Mouse (Mus musculus): ENCODE measurements around the gene Gng12. TPM values are rescaled to one million over a fixed set of nuclear protein-coding genes. Genes with fewer than 3 reads are reported as not detected.

The Gng12 gene
- polyA plus RNA-seq, 1 experiment from 2014 or later, result 56.0 TPM

DNA sequence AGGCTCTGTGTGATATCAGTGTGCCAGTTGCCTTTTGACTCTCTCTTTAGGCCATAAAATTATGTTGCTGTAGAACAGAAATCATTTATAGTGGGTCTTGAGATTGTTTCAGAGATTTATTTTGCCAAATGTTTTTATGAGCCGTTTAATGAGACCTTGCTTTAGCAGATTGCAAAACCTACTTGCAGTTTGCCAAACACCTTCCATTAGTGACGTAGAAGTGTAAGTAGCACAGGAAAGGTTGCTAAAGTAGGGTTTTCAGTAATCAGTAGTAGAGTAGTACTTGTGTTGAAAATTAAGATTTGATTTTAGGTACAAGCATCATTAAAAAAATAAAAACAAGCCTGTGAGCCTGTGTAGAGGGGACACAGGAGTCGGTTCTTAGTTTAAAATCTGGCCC lies 85.2 kb downstream of the Gng12 start:
- WGBS, result 90% methylated on average over 3 of the region's 3 CpGs
- Histone ChIP-seq H3K9me3 (no peaks in the 10 kb centered on the region), H3K27me3 (no peaks in the 10 kb centered on the region), H3K4me1 (no peaks in the 10 kb centered on the region), H3K27ac (no peak overlapping the region), H3K36me3 (no peaks in the 10 kb centered on the region), H3K9ac (no peak overlapping the region), H3K4me3 (no peak overlapping the region), H3K4me2 (no peak overlapping the region)
- no peak for ATAC-seq (ENCODE audit: insufficient number of reproducible peaks, insufficient read depth, low FRiP score, low TSS enrichment, low read depth)

GRCm38 (mm10) chr6:66981864-66982263 lies 85.7 kb downstream of the Gng12 start:
- no peak for ATAC-seq (ENCODE audit: insufficient number of reproducible peaks, insufficient read depth, low FRiP score, low TSS enrichment, low read depth)
- H3K27ac ChIP-seq, result no peak overlapping the region
- no peaks in the 10 kb centered on the region for H3K36me3 ChIP-seq
- WGBS, result 81% methylated on average over 1 of the region's 1 CpGs
- no peak overlapping the region for H3K9ac ChIP-seq
- H3K4me3 ChIP-seq, result no peak overlapping the region
- no peak overlapping the region for H3K4me2 ChIP-seq
- H3K9me3 ChIP-seq, result no peaks in the 10 kb centered on the region
- H3K27me3 ChIP-seq, result no peaks in the 10 kb centered on the region
- no peaks in the 10 kb centered on the region for H3K4me1 ChIP-seq

GRCm38 (mm10) chr6:66984079-66984478 lies 87.9 kb downstream of the Gng12 start:
- Histone ChIP-seq H3K9ac (no peak overlapping the region), H3K4me2 (no peak overlapping the region), H3K36me3 (no peaks in the 10 kb centered on the region), H3K4me3 (no peak overlapping the region), H3K27ac (no peak overlapping the region), H3K4me1 (0 out of 2 replicates have a peak, but pooled peaks cover 4% of the 10 kb centered on the region), H3K27me3 (no peaks in the 10 kb centered on the region), H3K9me3 (no peaks in the 10 kb centered on the region)
- ATAC-seq (ENCODE audit: insufficient number of reproducible peaks, insufficient read depth, low FRiP score, low TSS enrichment, low read depth), result no peak
- WGBS, result 87% methylated on average over 5 of the region's 5 CpGs

- no peaks in the 10 kb centered on the region for H3K9me3 ChIP-seq
- no peak overlapping the region for H3K27ac ChIP-seq
- H3K9ac ChIP-seq, result no peak overlapping the region
- H3K4me2 ChIP-seq, result no peak overlapping the region
- 84% methylated on average over 3 of the region's 3 CpGs for WGBS
- H3K27me3 ChIP-seq, result no peaks in the 10 kb centered on the region
- 0 out of 2 replicates have a peak, but pooled peaks cover 4% of the 10 kb centered on the region for H3K4me1 ChIP-seq
- no peak overlapping the region for H3K4me3 ChIP-seq
- no peak for ATAC-seq (ENCODE audit: insufficient number of reproducible peaks, insufficient read depth, low FRiP score, low TSS enrichment, low read depth)
- no peaks in the 10 kb centered on the region for H3K36me3 ChIP-seq
Observed at GRCm38 (mm10) chr6:66984672-66985071, 88.5 kb downstream of the Gng12 start.

- 0 out of 2 replicates have a peak, but pooled peaks cover 4% of the 10 kb centered on the region for H3K4me1 ChIP-seq
- no peaks in the 10 kb centered on the region for H3K27me3 ChIP-seq
- H3K27ac ChIP-seq, result no peak overlapping the region
- H3K4me2 ChIP-seq, result no peak overlapping the region
- H3K9ac ChIP-seq, result no peak overlapping the region
- no peak for ATAC-seq (ENCODE audit: insufficient number of reproducible peaks, insufficient read depth, low FRiP score, low TSS enrichment, low read depth)
- no peaks in the 10 kb centered on the region for H3K36me3 ChIP-seq
- H3K4me3 ChIP-seq, result no peak overlapping the region
- no peaks in the 10 kb centered on the region for H3K9me3 ChIP-seq
- 72% methylated on average over 7 of the region's 7 CpGs for WGBS
Observed at GRCm38 (mm10) chr6:66985500-66985899, 89.3 kb downstream of the Gng12 start.

- Histone ChIP-seq H3K4me1 (0 out of 2 replicates have a peak, but pooled peaks cover 4% of the 10 kb centered on the region), H3K27me3 (no peaks in the 10 kb centered on the region), H3K9me3 (no peaks in the 10 kb centered on the region), H3K27ac (no peak overlapping the region), H3K4me2 (no peak overlapping the region), H3K9ac (no peak overlapping the region), H3K36me3 (no peaks in the 10 kb centered on the region), H3K4me3 (no peak overlapping the region)
- WGBS, result 88% methylated on average over 12 of the region's 12 CpGs
- ATAC-seq (ENCODE audit: insufficient number of reproducible peaks, insufficient read depth, low FRiP score, low TSS enrichment, low read depth), result no peak
Observed at GRCm38 (mm10) chr6:66986063-66986462, 89.9 kb downstream of the Gng12 start.

GRCm38 (mm10) chr6:66987643-66988042 lies 91.4 kb downstream of the Gng12 start:
- WGBS, result 71% methylated on average over 3 of the region's 3 CpGs
- no peak for ATAC-seq (ENCODE audit: insufficient number of reproducible peaks, insufficient read depth, low FRiP score, low TSS enrichment, low read depth)
- Histone ChIP-seq H3K27me3 (no peaks in the 10 kb centered on the region), H3K9me3 (no peaks in the 10 kb centered on the region), H3K4me1 (0 out of 2 replicates have a peak, but pooled peaks cover 4% of the 10 kb centered on the region), H3K4me3 (no peak overlapping the region), H3K4me2 (no peak overlapping the region), H3K27ac (no peak overlapping the region), H3K36me3 (no peaks in the 10 kb centered on the region), H3K9ac (no peak overlapping the region)

DNA sequence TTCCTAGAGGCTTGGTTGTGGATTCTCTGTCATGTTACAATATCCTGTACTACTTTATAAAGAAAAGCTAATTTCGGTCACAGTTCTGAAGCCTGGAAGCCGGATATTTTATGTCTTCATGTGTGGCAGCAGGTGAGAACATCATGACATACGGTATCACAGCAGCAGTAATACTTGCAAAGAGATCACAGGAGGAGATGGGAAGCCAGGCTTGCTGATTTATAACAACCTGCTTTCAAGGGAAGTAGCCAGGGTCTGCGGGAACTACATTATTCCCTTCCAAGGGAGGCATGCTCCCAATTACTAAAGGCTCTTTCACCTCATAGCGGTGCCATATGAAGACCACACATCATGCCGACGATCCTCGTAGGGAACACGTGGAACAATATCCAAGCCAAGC lies 92.2 kb downstream of the Gng12 start:
- H3K9ac ChIP-seq, result no peak overlapping the region
- 83% methylated on average over 9 of the region's 9 CpGs for WGBS
- ATAC-seq (ENCODE audit: insufficient number of reproducible peaks, insufficient read depth, low FRiP score, low TSS enrichment, low read depth), result no peak

GRCm38 (mm10) chr6:66989037-66989436 lies 92.8 kb downstream of the Gng12 start:
- Histone ChIP-seq H3K27ac (no peak overlapping the region), H3K36me3 (no peaks in the 10 kb centered on the region), H3K4me2 (no peak overlapping the region), H3K4me1 (0 out of 2 replicates have a peak, but pooled peaks cover 4% of the 10 kb centered on the region), H3K9ac (no peak overlapping the region), H3K9me3 (no peaks in the 10 kb centered on the region), H3K27me3 (no peaks in the 10 kb centered on the region), H3K4me3 (no peak overlapping the region)
- no peak for ATAC-seq (ENCODE audit: insufficient number of reproducible peaks, insufficient read depth, low FRiP score, low TSS enrichment, low read depth)
- WGBS, result 78% methylated on average over 6 of the region's 6 CpGs

More for the DNA sequence above, 92.2 kb downstream of the Gng12 start:
- Histone ChIP-seq H3K27me3 (no peaks in the 10 kb centered on the region), H3K4me2 (no peak overlapping the region), H3K36me3 (no peaks in the 10 kb centered on the region), H3K4me3 (no peak overlapping the region), H3K27ac (no peak overlapping the region), H3K9me3 (no peaks in the 10 kb centered on the region), H3K4me1 (0 out of 2 replicates have a peak, but pooled peaks cover 4% of the 10 kb centered on the region)

DNA sequence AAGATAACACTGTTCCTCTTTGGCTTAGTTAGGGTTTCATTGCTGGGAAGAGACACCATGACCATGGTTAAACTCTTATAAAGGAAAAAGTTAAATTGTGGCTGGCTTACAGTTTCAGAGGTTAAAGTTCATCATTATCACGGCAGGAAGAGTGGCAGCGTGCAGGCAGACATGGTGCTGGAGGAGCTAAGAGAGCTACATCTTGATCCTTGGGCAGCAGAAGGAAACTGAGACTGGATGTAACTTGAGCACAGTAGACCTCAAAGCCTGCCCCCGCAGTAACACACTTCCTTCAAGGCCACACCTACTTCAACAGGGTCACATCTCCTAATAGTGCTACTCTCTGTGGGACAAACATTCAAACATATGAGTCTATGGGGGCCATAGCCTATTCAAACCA lies 93.3 kb downstream of the Gng12 start:
- Histone ChIP-seq H3K9me3 (no peaks in the 10 kb centered on the region), H3K4me2 (no peak overlapping the region), H3K9ac (no peak overlapping the region), H3K27ac (no peak overlapping the region), H3K36me3 (no peaks in the 10 kb centered on the region), H3K4me3 (no peak overlapping the region), H3K4me1 (0 out of 2 replicates have a peak, but pooled peaks cover 4% of the 10 kb centered on the region), H3K27me3 (no peaks in the 10 kb centered on the region)
- WGBS, result 59% methylated on average over 3 of the region's 3 CpGs
- no peak for ATAC-seq (ENCODE audit: insufficient number of reproducible peaks, insufficient read depth, low FRiP score, low TSS enrichment, low read depth)

GRCm38 (mm10) chr6:66992232-66992631 lies 96.0 kb downstream of the Gng12 start:
- no peak overlapping the region for H3K9ac ChIP-seq
- no peaks in the 10 kb centered on the region for H3K36me3 ChIP-seq
- no peak overlapping the region for H3K4me3 ChIP-seq
- no peak for ATAC-seq (ENCODE audit: insufficient number of reproducible peaks, insufficient read depth, low FRiP score, low TSS enrichment, low read depth)
- H3K27me3 ChIP-seq, result no peaks in the 10 kb centered on the region
- 71% methylated on average over 9 of the region's 9 CpGs for WGBS
- no peak overlapping the region for H3K4me2 ChIP-seq
- H3K27ac ChIP-seq, result no peak overlapping the region
- H3K4me1 ChIP-seq, result 0 out of 2 replicates have a peak, but pooled peaks cover 4% of the 10 kb centered on the region
- no peaks in the 10 kb centered on the region for H3K9me3 ChIP-seq

GRCm38 (mm10) chr6:66992786-66993185 lies 96.6 kb downstream of the Gng12 start:
- WGBS, result 83% methylated on average over 8 of the region's 8 CpGs
- Histone ChIP-seq H3K36me3 (no peaks in the 10 kb centered on the region), H3K4me2 (no peak overlapping the region), H3K9me3 (no peaks in the 10 kb centered on the region), H3K27ac (no peak overlapping the region), H3K4me3 (no peak overlapping the region), H3K27me3 (no peaks in the 10 kb centered on the region), H3K9ac (no peak overlapping the region), H3K4me1 (no peaks in the 10 kb centered on the region)
- ATAC-seq (ENCODE audit: insufficient number of reproducible peaks, insufficient read depth, low FRiP score, low TSS enrichment, low read depth), result no peak
